Mouse (Mus musculus): Measurements from ENCODE around the gene Grap2. TPM values are rescaled to one million over a fixed set of nuclear protein-coding genes. Genes with fewer than 3 reads are reported as not detected.

Gene Grap2
- polyA plus RNA-seq, 3 experiments from 2014 or later: 27.9 to 51.6 (median 43.6) TPM

GRCm38 (mm10) chr15:80683990-80684389 is 111.6 kb downstream of the Grap2 start:
- no peak for ATAC-seq

GRCm38 (mm10) chr15:80684786-80685602 is 112.6 kb downstream of the Grap2 start:
- no peak for ATAC-seq

- ATAC-seq: no peak
Measured at GRCm38 (mm10) chr15:80685603-80685895, 113.2 kb downstream of the Grap2 start.

GRCm38 (mm10) chr15:80688536-80688935 is 116.1 kb downstream of the Grap2 start:
- ATAC-seq: no peak

GRCm38 (mm10) chr15:80693492-80693891 is 121.1 kb downstream of the Grap2 start:
- no peak for ATAC-seq

- no peak for ATAC-seq
Measured at GRCm38 (mm10) chr15:80694125-80694910, 121.9 kb downstream of the Grap2 start.

- ATAC-seq: peak; percentile 98
Measured at GRCm38 (mm10) chr15:80697564-80697963, 125.2 kb downstream of the Grap2 start.

- no peak for ATAC-seq
Measured at GRCm38 (mm10) chr15:80701481-80702257, 129.3 kb downstream of the Grap2 start.

Other genes with a start within 250 kb of the Grap2 start
- gene Enthd1, start 7.4 kb upstream of the Grap2 start, polyA plus RNA-seq (2017; shearing (Covaris generic)): under 1 TPM in 2 of 3 experiments, not detected in 1; 0.23 to 0.50 TPM
- gene Fam83f, start 99.3 kb downstream of the Grap2 start, polyA plus RNA-seq (2017; shearing (Covaris generic)): not detected
- 10 to 100 TPM; 37.5 to 60.3 (median 51.2) TPM for gene Tnrc6b, start 138.7 kb downstream of the Grap2 start, polyA plus RNA-seq (2017; shearing (Covaris generic))

Data from inflammation-experienced regulatory T-cells, adult 6 months (primary cell).